Mouse (Mus musculus) liver, embryonic 16.5 days (tissue): ENCODE data around the gene Slc8a1. TPM values are rescaled to one million over a fixed set of nuclear protein-coding genes. Genes with fewer than 3 reads are reported as not detected.

ENCODE experiments used
- ATAC-seq: fragments of 200-750 bp; cut with Nextera tagmentation; 2 replicates; pipeline ENCODE4 v1.8.0; 2017; ENCODE audit warnings: low read depth, mild to moderate bottlenecking, moderate number of reproducible peaks, moderate library complexity
- H3K27ac ChIP-seq: fragments of 300-500 bp; sonication (generic); 2 replicates; pipeline ENCODE4 v1.5.1; 2014; ENCODE audit warnings: mild to moderate bottlenecking, low read length
- H3K27me3 ChIP-seq: fragments of 300-500 bp; sonication (generic); 2 replicates; pipeline ENCODE4 v1.6.1; 2014; ENCODE audit warnings: low read depth, low read length, mixed read lengths; ENCODE audit not compliant: control insufficient read depth, insufficient read depth
- H3K36me3 ChIP-seq: fragments of 300-500 bp; sonication (generic); 2 replicates; pipeline ENCODE4 v1.6.1; 2014; ENCODE audit warnings: mild to moderate bottlenecking; ENCODE audit not compliant: control insufficient read depth, insufficient read depth
- H3K4me1 ChIP-seq: fragments of 300-500 bp; sonication (generic); 2 replicates; pipeline ENCODE4 v1.6.1; 2014; ENCODE audit warnings: low read depth, low read length, mixed read lengths; ENCODE audit not compliant: control insufficient read depth
- H3K4me2 ChIP-seq: fragments of 300-500 bp; sonication (generic); 2 replicates; pipeline ENCODE4 v1.6.1; 2014; ENCODE audit warnings: low read depth, low read length, mixed read lengths
- H3K4me3 ChIP-seq: fragments of 300-500 bp; sonication (generic); 2 replicates; pipeline ENCODE4 v1.5.1; 2014; ENCODE audit warnings: low read depth, mild to moderate bottlenecking, low read length
- H3K9ac ChIP-seq: fragments of 300-500 bp; sonication (generic); 2 replicates; pipeline ENCODE4 v1.6.1; 2014; ENCODE audit warnings: low read depth, low read length
- H3K9me3 ChIP-seq: fragments of 300-500 bp; sonication (generic); replicated peaks from 2 replicates; pipeline ENCODE4 v1.6.1; 2016; ENCODE audit warnings: low read length; ENCODE audit not compliant: control insufficient read depth
- WGBS: fragments of 180-500 bp; shearing (Covaris S2); extraction: QIAGEN DNeasy Blood & Tissue Kit; methylation state at CpG from one replicate; pipeline ENCODE4 v1.1.7; 2014; ENCODE audit not compliant: insufficient replicate concordance; 5-methylcytosine and 5-hydroxymethylcytosine counted together
- polyA plus RNA-seq: library from polyadenylated mRNA; unstranded; fragments of >200 nt; fragmentation: Nextera tagmentation; extraction: Ambion mirVana; gene quantifications from 2 replicates; pipeline ENCODE4 v1.2.1, GENCODE M21; 2015

Gene Slc8a1
- polyA plus RNA-seq, 1 experiment from 2014 or later: 0.70 TPM

- no peaks in the 10 kb centered on the region for H3K36me3 ChIP-seq
- no peaks in the 10 kb centered on the region for H3K27me3 ChIP-seq
- H3K4me2 ChIP-seq: no peak overlapping the region
- no peak overlapping the region for H3K9ac ChIP-seq
- H3K4me3 ChIP-seq: no peak overlapping the region
- no peak for ATAC-seq
- H3K9me3 ChIP-seq: no peaks in the 10 kb centered on the region
- H3K27ac ChIP-seq: no peak overlapping the region
- WGBS: 70% methylated on average over 4 of the region's 4 CpGs
- no peaks in the 10 kb centered on the region for H3K4me1 ChIP-seq
Observed at GRCm38 (mm10) chr17:81616326-81616725, 121.9 kb downstream of the Slc8a1 start.

- no peak for ATAC-seq
- 61% methylated on average over 8 of the region's 8 CpGs for WGBS
- no peaks in the 10 kb centered on the region for H3K4me1 ChIP-seq
- no peak overlapping the region for H3K4me3 ChIP-seq
- H3K9ac ChIP-seq: no peak overlapping the region
- H3K36me3 ChIP-seq: no peaks in the 10 kb centered on the region
- no peaks in the 10 kb centered on the region for H3K9me3 ChIP-seq
- H3K27me3 ChIP-seq: no peaks in the 10 kb centered on the region
- H3K27ac ChIP-seq: no peak overlapping the region
- H3K4me2 ChIP-seq: no peak overlapping the region
Observed at GRCm38 (mm10) chr17:81615391-81615790, 122.8 kb downstream of the Slc8a1 start.

DNA sequence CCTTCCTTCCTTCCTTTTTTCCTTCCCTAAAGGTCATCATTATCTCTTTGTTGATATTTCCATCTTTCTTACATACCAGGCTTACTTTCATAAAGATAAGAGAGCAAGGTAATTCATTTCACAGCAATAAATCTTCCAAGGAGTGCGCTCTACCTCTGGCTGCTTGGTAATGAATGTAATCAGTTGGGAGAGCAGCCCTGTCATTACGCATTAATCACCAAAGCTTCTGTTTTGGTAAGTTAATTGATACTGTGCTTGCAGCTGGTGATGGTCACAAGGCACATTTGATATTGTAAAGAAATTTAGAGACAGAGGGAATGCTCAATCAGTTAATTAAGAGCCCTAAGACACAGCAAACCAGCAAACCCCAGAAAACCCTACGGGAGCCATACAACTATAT, 130.7 kb downstream of the Slc8a1 start:
- Histone ChIP-seq H3K36me3 (no peaks in the 10 kb centered on the region), H3K27me3 (no peaks in the 10 kb centered on the region), H3K4me2 (no peak overlapping the region), H3K4me3 (no peak overlapping the region), H3K27ac (no peak overlapping the region), H3K9me3 (no peaks in the 10 kb centered on the region), H3K9ac (no peak overlapping the region), H3K4me1 (no peaks in the 10 kb centered on the region)
- WGBS: 72% methylated on average over 3 of the region's 3 CpGs
- no peak for ATAC-seq

DNA sequence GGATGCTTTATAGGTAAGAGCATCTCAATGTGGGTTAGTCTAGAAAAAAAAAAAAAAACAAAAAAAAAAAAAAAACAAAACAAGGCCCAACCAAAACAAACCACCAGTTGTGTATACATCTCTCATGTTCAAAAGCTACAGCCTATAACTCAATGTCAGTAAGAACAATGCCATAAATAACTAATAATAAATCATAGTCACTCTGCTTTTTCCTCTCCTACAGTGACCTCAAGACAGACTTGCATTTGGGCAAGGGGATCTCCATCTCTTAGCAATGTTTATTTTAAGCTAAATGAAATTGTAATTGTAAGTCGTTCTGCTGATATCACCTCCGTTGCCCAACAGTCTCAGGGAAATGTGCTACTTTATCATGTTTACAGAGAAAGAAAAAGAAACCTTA, 132.1 kb downstream of the Slc8a1 start:
- no peaks in the 10 kb centered on the region for H3K4me1 ChIP-seq
- H3K9me3 ChIP-seq: no peaks in the 10 kb centered on the region
- WGBS: 21% methylated on average over 2 of the region's 2 CpGs
- no peak overlapping the region for H3K4me2 ChIP-seq
- no peak overlapping the region for H3K9ac ChIP-seq
- no peak overlapping the region for H3K27ac ChIP-seq
- no peak for ATAC-seq
- H3K36me3 ChIP-seq: no peaks in the 10 kb centered on the region
- no peak overlapping the region for H3K4me3 ChIP-seq
- H3K27me3 ChIP-seq: no peaks in the 10 kb centered on the region

- no peaks in the 10 kb centered on the region for H3K36me3 ChIP-seq
- H3K4me1 ChIP-seq: no peaks in the 10 kb centered on the region
- no peak overlapping the region for H3K9ac ChIP-seq
- H3K4me2 ChIP-seq: no peak overlapping the region
- H3K9me3 ChIP-seq: no peaks in the 10 kb centered on the region
- WGBS: 50% methylated on average over 4 of the region's 4 CpGs
- no peaks in the 10 kb centered on the region for H3K27me3 ChIP-seq
- no peak for ATAC-seq
- no peak overlapping the region for H3K27ac ChIP-seq
- no peak overlapping the region for H3K4me3 ChIP-seq
Observed at GRCm38 (mm10) chr17:81605219-81605660, 132.9 kb downstream of the Slc8a1 start.

- no peaks in the 10 kb centered on the region for H3K27me3 ChIP-seq
- no peak overlapping the region for H3K4me3 ChIP-seq
- no peak overlapping the region for H3K9ac ChIP-seq
- no peaks in the 10 kb centered on the region for H3K9me3 ChIP-seq
- H3K4me2 ChIP-seq: no peak overlapping the region
- H3K4me1 ChIP-seq: no peaks in the 10 kb centered on the region
- no peak overlapping the region for H3K27ac ChIP-seq
- no peaks in the 10 kb centered on the region for H3K36me3 ChIP-seq
- WGBS: 43% methylated on average over 2 of the region's 2 CpGs
- ATAC-seq: no peak
Observed at GRCm38 (mm10) chr17:81599072-81599471, 139.1 kb downstream of the Slc8a1 start.

DNA sequence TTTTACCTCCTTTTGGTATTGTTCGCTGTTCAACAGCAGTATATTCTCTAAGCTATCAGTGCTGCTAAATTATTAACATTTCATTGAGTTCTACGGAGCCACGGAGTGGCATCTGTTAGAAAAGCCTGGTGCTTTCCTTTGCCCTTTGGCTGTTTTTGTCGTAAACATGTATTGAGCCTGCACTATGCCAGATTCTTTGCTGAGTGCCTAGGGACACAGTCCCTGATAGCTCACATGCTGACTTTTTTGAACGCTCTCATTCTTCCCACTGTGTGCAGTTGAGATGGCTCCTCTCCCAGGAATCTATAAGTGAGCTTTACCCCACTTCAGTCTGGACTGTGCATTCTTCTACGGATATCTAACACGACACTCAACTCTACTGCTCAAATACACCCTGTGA, 148.4 kb downstream of the Slc8a1 start:
- no peak overlapping the region for H3K4me2 ChIP-seq
- no peak for ATAC-seq
- H3K27me3 ChIP-seq: no peaks in the 10 kb centered on the region
- H3K9me3 ChIP-seq: no peaks in the 10 kb centered on the region
- no peak overlapping the region for H3K27ac ChIP-seq
- no peaks in the 10 kb centered on the region for H3K36me3 ChIP-seq
- no peaks in the 10 kb centered on the region for H3K4me1 ChIP-seq
- H3K9ac ChIP-seq: no peak overlapping the region
- WGBS: 72% methylated on average over 7 of the region's 7 CpGs
- H3K4me3 ChIP-seq: no peak overlapping the region

DNA sequence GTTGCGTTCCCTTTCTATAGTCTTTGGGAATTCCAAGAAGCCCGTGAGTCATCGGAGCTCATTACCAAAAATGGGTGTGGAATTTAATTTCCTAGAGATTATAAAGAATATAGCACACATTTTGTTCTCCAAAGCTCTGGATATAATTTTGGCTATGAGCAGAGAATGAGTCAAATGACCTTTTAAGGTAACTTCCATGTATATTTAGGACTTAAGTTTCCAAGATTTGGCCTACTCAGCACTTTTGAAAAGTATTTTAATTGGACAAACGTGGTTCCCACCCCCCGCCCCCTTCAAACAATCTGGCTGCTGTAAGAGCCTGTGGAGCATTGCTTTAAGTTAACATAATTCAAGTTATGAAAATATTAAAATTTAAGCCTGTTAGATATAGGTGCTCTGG, 151.4 kb downstream of the Slc8a1 start:
- WGBS: 70% methylated on average over 5 of the region's 5 CpGs
- Histone ChIP-seq H3K4me2 (no peak overlapping the region), H3K27me3 (no peaks in the 10 kb centered on the region), H3K9me3 (no peaks in the 10 kb centered on the region), H3K27ac (no peak overlapping the region), H3K4me1 (no peaks in the 10 kb centered on the region), H3K4me3 (no peak overlapping the region), H3K36me3 (no peaks in the 10 kb centered on the region), H3K9ac (no peak overlapping the region)
- ATAC-seq: no peak

DNA sequence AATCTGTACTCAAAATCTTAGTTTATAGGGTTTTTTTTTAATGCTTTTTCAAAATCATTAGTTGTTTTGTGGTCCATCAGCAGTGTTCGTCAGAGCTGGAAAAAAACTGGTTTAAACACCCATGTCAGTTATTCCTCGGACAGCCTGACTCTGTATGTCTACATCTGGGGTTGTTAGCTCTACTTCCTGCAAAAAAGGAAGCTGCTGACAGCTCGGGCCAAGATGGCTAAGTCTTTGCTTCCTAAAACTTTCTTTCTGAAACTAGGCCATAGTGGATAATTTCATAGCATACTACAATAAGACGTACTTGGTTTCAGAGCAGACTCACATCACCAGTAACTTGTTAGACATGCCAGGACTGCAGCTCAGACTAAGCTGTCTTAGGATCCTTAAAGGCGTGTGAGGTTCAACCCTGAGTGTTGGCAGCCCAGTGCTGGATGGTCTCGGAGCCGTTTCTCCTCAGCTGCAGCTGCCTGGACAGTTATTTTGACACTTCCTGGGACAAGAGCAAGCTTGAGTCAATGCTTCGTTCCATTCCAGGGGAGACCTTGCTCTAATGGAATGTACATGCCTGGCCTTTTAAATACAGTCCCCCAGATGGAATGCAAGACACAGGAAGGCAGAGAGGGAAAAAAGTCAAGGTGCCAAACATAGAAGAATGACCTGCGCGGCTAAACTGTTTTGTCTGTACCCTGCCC, 158.3 kb downstream of the Slc8a1 start:
- no peak overlapping the region for H3K4me3 ChIP-seq
- WGBS: 49% methylated on average over 10 of the region's 10 CpGs
- H3K9ac ChIP-seq: no peak overlapping the region
- no peak overlapping the region for H3K27ac ChIP-seq
- H3K4me1 ChIP-seq: no peaks in the 10 kb centered on the region
- H3K4me2 ChIP-seq: no peak overlapping the region
- H3K36me3 ChIP-seq: no peaks in the 10 kb centered on the region
- no peaks in the 10 kb centered on the region for H3K9me3 ChIP-seq
- no peaks in the 10 kb centered on the region for H3K27me3 ChIP-seq
- no peak for ATAC-seq
